ENCODE assay signal across 9 mouse cellular contexts in genomic region chrX:7763631-7764393, GRCm38 (mm10). TPM values are rescaled to one million over a fixed set of nuclear protein-coding genes. Genes with fewer than 3 reads are reported as not detected.
DNase-seq lines count a peak whose midpoint lies in the region; ATAC-seq and TF ChIP-seq lines count a peak whose summit lies in the region.
"Had no signal": no experiment of that assay in that cellular context is flagged by ENCODE, and none has a peak within 500 bp of the region (broad histone marks: within the 10 kb centered on the region; RNA-seq: fewer than 3 reads in every experiment).

No protein-coding gene starts in this region.

- TF ChIP-seq CTCF in liver, adult 2 months (IDR thresholded peaks at IDR 0.05; ENCODE audit: low read depth, low read length), result no peak
- no peak for TF ChIP-seq CTCF in midbrain, postnatal 0 days (IDR thresholded peaks at IDR 0.05)

- DNase-seq in MEL-GATA-1-ER (ENCODE audit: extremely low read depth, low read depth), result peak; percentile 74
- DNase-seq in forebrain, embryonic 11.5 days (ENCODE audit: low spot score), result peak; percentile 55
- DNase-seq in liver, adult 2 months (ENCODE audit: extremely low read depth, low read depth, low spot score), result peak; percentile 25
- DNase-seq in midbrain, postnatal 0 days (ENCODE audit: low spot score), result no peak
- peak; percentile 70 for DNase-seq in yolk sac, embryonic 10.5 days (ENCODE audit: low spot score)

- peak overlapping the region; percentile 51 for H3K9ac ChIP-seq in forebrain, embryonic 11.5 days (ENCODE audit: low read length)
- H3K9ac ChIP-seq in hindbrain, embryonic 13.5 days, result peak overlapping the region; percentile 78
- H3K9ac ChIP-seq in liver, adult 2 months (ENCODE audit: low read depth, low read length), result peak overlapping the region; percentile 88
- H3K9ac ChIP-seq in midbrain, postnatal 0 days (replicated peaks; ENCODE audit: low read length, poor library complexity, severe bottlenecking), result peak overlapping the region; percentile 55

- H3K27ac ChIP-seq in forebrain, embryonic 11.5 days (ENCODE audit: low read depth, low read length), result no peak overlapping the region
- 0 out of 2 replicates have a peak overlapping the region, but pooled peaks have one; percentile 40 for H3K27ac ChIP-seq in hindbrain, embryonic 13.5 days
- H3K27ac ChIP-seq in liver, adult 2 months (replicated peaks; ENCODE audit: insufficient read depth, low read depth, low read length), result peak overlapping the region; percentile 82
- H3K27ac ChIP-seq in midbrain, postnatal 0 days (ENCODE audit: low read depth, low read length), result no peak overlapping the region

- no peak for TF ChIP-seq POLR2A in liver, adult 2 months (IDR thresholded peaks at IDR 0.05; ENCODE audit: extremely low read depth, insufficient read depth, low read length)

- peaks cover 59% of the 10 kb centered on the region for H3K4me1 ChIP-seq in erythroblast, embryonic 14.5 days (ENCODE audit: control insufficient read depth)
- peaks cover 2% of the 10 kb centered on the region; the same call in 1 of the 2 replicates for H3K4me1 ChIP-seq in forebrain, embryonic 11.5 days (replicated peaks; ENCODE audit: control insufficient read depth, insufficient read depth, low read length)
- peaks cover 30% of the 10 kb centered on the region for H3K4me1 ChIP-seq in hindbrain, embryonic 13.5 days (replicated peaks)
- H3K4me1 ChIP-seq in liver, adult 2 months (ENCODE audit: control insufficient read depth, insufficient read depth, low read length), result peaks cover 13% of the 10 kb centered on the region
- no peaks in the 10 kb centered on the region for H3K4me1 ChIP-seq in midbrain, postnatal 0 days (ENCODE audit: insufficient read depth, low read length)

- 19% methylated on average over 21 of the region's 22 CpGs for WGBS in forebrain, embryonic 11.5 days
- WGBS in hindbrain, embryonic 13.5 days, result 21% methylated on average over 22 of the region's 22 CpGs
- WGBS in liver, adult 2 months, result 7% methylated on average over 22 of the region's 22 CpGs
- 18% methylated on average over 19 of the region's 22 CpGs for WGBS in midbrain, postnatal 0 days

- H3K4me3 ChIP-seq in erythroblast, embryonic 14.5 days (replicated peaks), result peak overlapping the region; percentile 71
- H3K4me3 ChIP-seq in forebrain, embryonic 11.5 days (ENCODE audit: low read depth, low read length), result peak overlapping the region; percentile 58
- H3K4me3 ChIP-seq in hindbrain, embryonic 13.5 days, result peak overlapping the region; percentile 60
- peak overlapping the region; percentile 76 for H3K4me3 ChIP-seq in liver, adult 2 months (ENCODE audit: insufficient read depth, low read depth, low read length)
- H3K4me3 ChIP-seq in midbrain, postnatal 0 days (ENCODE audit: low read depth, low read length), result peak overlapping the region; percentile 61

- peak overlapping the region; percentile 68 for H3K4me2 ChIP-seq in forebrain, embryonic 11.5 days (ENCODE audit: low read depth, low read length, severe bottlenecking)
- H3K4me2 ChIP-seq in hindbrain, embryonic 13.5 days, result peak overlapping the region; percentile 66
- peak overlapping the region; percentile 62 for H3K4me2 ChIP-seq in midbrain, postnatal 0 days (ENCODE audit: low read depth, low read length, poor library complexity, severe bottlenecking)

- H3K9me3 ChIP-seq in erythroblast, embryonic 14.5 days (ENCODE audit: control insufficient read depth, low read length), result peaks cover 2% of the 10 kb centered on the region; the same call in 1 of the 2 replicates
- no peaks in the 10 kb centered on the region for H3K9me3 ChIP-seq in forebrain, embryonic 11.5 days (ENCODE audit: control insufficient read depth, low read length)
- H3K9me3 ChIP-seq in hindbrain, embryonic 13.5 days, result no peaks in the 10 kb centered on the region
- H3K9me3 ChIP-seq in midbrain, postnatal 0 days (ENCODE audit: low read length), result no peaks in the 10 kb centered on the region

- H3K36me3 ChIP-seq in erythroblast, embryonic 14.5 days (ENCODE audit: control insufficient read depth), result peaks cover 27% of the 10 kb centered on the region
- no peaks in the 10 kb centered on the region; the same call in 1 of the 2 replicates for H3K36me3 ChIP-seq in forebrain, embryonic 11.5 days (ENCODE audit: control insufficient read depth, insufficient read depth, low read length)
- H3K36me3 ChIP-seq in hindbrain, embryonic 13.5 days, result peaks cover 20% of the 10 kb centered on the region
- H3K36me3 ChIP-seq in liver, adult 2 months (ENCODE audit: control insufficient read depth, insufficient read depth, low read length), result peaks cover 15% of the 10 kb centered on the region
- H3K36me3 ChIP-seq in midbrain, postnatal 0 days (ENCODE audit: insufficient read depth, low read length), result peaks cover 8% of the 10 kb centered on the region; the same call in 1 of the 2 replicates

- H3K79me2 ChIP-seq in liver, adult 2 months (ENCODE audit: control insufficient read depth, insufficient read depth, low read length), result no peaks in the 10 kb centered on the region; the same call in 1 of the 2 replicates

- H3K27me3 ChIP-seq in erythroblast, embryonic 14.5 days (ENCODE audit: control insufficient read depth), result no peaks in the 10 kb centered on the region
- no peaks in the 10 kb centered on the region for H3K27me3 ChIP-seq in forebrain, embryonic 11.5 days (ENCODE audit: control insufficient read depth, insufficient read depth, low read length)
- no peaks in the 10 kb centered on the region for H3K27me3 ChIP-seq in hindbrain, embryonic 13.5 days
- H3K27me3 ChIP-seq in liver, adult 2 months (ENCODE audit: control insufficient read depth, insufficient read depth, low read length), result no peaks in the 10 kb centered on the region
- H3K27me3 ChIP-seq in midbrain, postnatal 0 days (ENCODE audit: insufficient read depth, low read length), result no peaks in the 10 kb centered on the region

- no peak for ATAC-seq in erythroblast, adult 5-6 weeks (replicated peaks; ENCODE audit: low FRiP score, poor library complexity, severe bottlenecking)
- ATAC-seq in forebrain, embryonic 11.5 days (replicated peaks; ENCODE audit: low FRiP score), result no peak; the same call in 1 of the 2 replicates
- ATAC-seq in hindbrain, embryonic 13.5 days (ENCODE audit: low FRiP score), result 0 out of 2 replicates have a peak, but pooled peaks have one; percentile 16
- no peak for ATAC-seq in midbrain, postnatal 0 days (ENCODE audit: low FRiP score)

RNA-seq across cellular contexts. Expression of gene Tfe3, which starts 1.5 kb away (rescaled TPM):
- polyA plus RNA-seq in erythroblast, embryonic 14.5 days (2012), result 1.7 and 1.8 TPM in 2 replicates
- total RNA-seq in erythroblast, adult 5-6 weeks (2015; ENCODE audit: low replicate concordance), result 16.1 and 20.2 TPM in 2 replicates
- total RNA-seq in erythroblast, adult 5-6 weeks (2017; ENCODE audit: low replicate concordance), result 7.1 and 18.2 TPM in 2 replicates
- 23.6 and 24.8 TPM in 2 replicates for polyA plus RNA-seq in forebrain, embryonic 11.5 days (2014; fragmentation: Nextera tagmentation; extraction: Ambion mirVana)
- 24.8 and 25.5 TPM in 2 replicates for polyA plus RNA-seq in hindbrain, embryonic 13.5 days (2015; fragmentation: Nextera tagmentation; extraction: Ambion mirVana)
- total RNA-seq in liver, adult 2 months (2014; rRNA removed), result 4.7 and 9.4 TPM in 2 replicates
- 15.6 and 17.0 TPM in 2 replicates for polyA plus RNA-seq in liver, adult 2 months (2012; rRNA removed)
- 21.0 and 22.3 TPM in 2 replicates for total RNA-seq in midbrain, postnatal 0 days (2014; rRNA removed)
- polyA plus RNA-seq in midbrain, postnatal 0 days (2015; fragmentation: Nextera tagmentation; extraction: Ambion mirVana), result 20.0 and 21.0 TPM in 2 replicates

RNA-seq across cellular contexts. Expression of gene Ccdc120, which starts 13.1 kb away (rescaled TPM):
- 0.02 and 0.11 TPM in 2 replicates for polyA plus RNA-seq in erythroblast, embryonic 14.5 days (2012)
- not detected in 2 replicates for total RNA-seq in erythroblast, adult 5-6 weeks (2015; ENCODE audit: low replicate concordance)
- 1.8 TPM in 1 of 2 replicates, not detected in the other for total RNA-seq in erythroblast, adult 5-6 weeks (2017; ENCODE audit: low replicate concordance)
- polyA plus RNA-seq in forebrain, embryonic 11.5 days (2014; fragmentation: Nextera tagmentation; extraction: Ambion mirVana), result 22.8 and 27.8 TPM in 2 replicates
- polyA plus RNA-seq in hindbrain, embryonic 13.5 days (2015; fragmentation: Nextera tagmentation; extraction: Ambion mirVana), result 53.9 and 55.5 TPM in 2 replicates
- 0.34 and 0.37 TPM in 2 replicates for total RNA-seq in liver, adult 2 months (2014; rRNA removed)
- 1.00 and 1.1 TPM in 2 replicates for polyA plus RNA-seq in liver, adult 2 months (2012; rRNA removed)
- total RNA-seq in midbrain, postnatal 0 days (2014; rRNA removed), result 272 and 352 TPM in 2 replicates
- 64.9 and 71.6 TPM in 2 replicates for polyA plus RNA-seq in midbrain, postnatal 0 days (2015; fragmentation: Nextera tagmentation; extraction: Ambion mirVana)
- total RNA-seq: neutrophil, adult 5-6 weeks had no signal

RNA-seq across cellular contexts. Expression of gene Gripap1, which starts 25.8 kb away (rescaled TPM):
- 3.5 and 4.8 TPM in 2 replicates for polyA plus RNA-seq in erythroblast, embryonic 14.5 days (2012)
- 146 and 177 TPM in 2 replicates for total RNA-seq in erythroblast, adult 5-6 weeks (2015; ENCODE audit: low replicate concordance)
- total RNA-seq in erythroblast, adult 5-6 weeks (2017; ENCODE audit: low replicate concordance), result 200 and 207 TPM in 2 replicates
- polyA plus RNA-seq in forebrain, embryonic 11.5 days (2014; fragmentation: Nextera tagmentation; extraction: Ambion mirVana), result 56.2 and 57.2 TPM in 2 replicates
- 73.9 and 77.7 TPM in 2 replicates for polyA plus RNA-seq in hindbrain, embryonic 13.5 days (2015; fragmentation: Nextera tagmentation; extraction: Ambion mirVana)
- 11.5 and 13.5 TPM in 2 replicates for total RNA-seq in liver, adult 2 months (2014; rRNA removed)
- 14.6 and 22.2 TPM in 2 replicates for polyA plus RNA-seq in liver, adult 2 months (2012; rRNA removed)
- total RNA-seq in midbrain, postnatal 0 days (2014; rRNA removed), result 27.2 and 36.3 TPM in 2 replicates
- 63.9 and 68.4 TPM in 2 replicates for polyA plus RNA-seq in midbrain, postnatal 0 days (2015; fragmentation: Nextera tagmentation; extraction: Ambion mirVana)

RNA-seq across cellular contexts. Expression of gene Praf2, which starts 35.6 kb away (rescaled TPM):
- 0.30 and 0.59 TPM in 2 replicates for polyA plus RNA-seq in erythroblast, embryonic 14.5 days (2012)
- total RNA-seq in erythroblast, adult 5-6 weeks (2015; ENCODE audit: low replicate concordance), result 4.8 and 10.0 TPM in 2 replicates
- 1.5 and 2.8 TPM in 2 replicates for total RNA-seq in erythroblast, adult 5-6 weeks (2017; ENCODE audit: low replicate concordance)
- 88.7 and 94.0 TPM in 2 replicates for polyA plus RNA-seq in forebrain, embryonic 11.5 days (2014; fragmentation: Nextera tagmentation; extraction: Ambion mirVana)
- 113 TPM in 2 replicates for polyA plus RNA-seq in hindbrain, embryonic 13.5 days (2015; fragmentation: Nextera tagmentation; extraction: Ambion mirVana)
- 1.1 and 2.8 TPM in 2 replicates for total RNA-seq in liver, adult 2 months (2014; rRNA removed)
- polyA plus RNA-seq in liver, adult 2 months (2012; rRNA removed), result 7.7 and 13.9 TPM in 2 replicates
- total RNA-seq in midbrain, postnatal 0 days (2014; rRNA removed), result 110 and 134 TPM in 2 replicates
- polyA plus RNA-seq in midbrain, postnatal 0 days (2015; fragmentation: Nextera tagmentation; extraction: Ambion mirVana), result 136 and 146 TPM in 2 replicates

RNA-seq across cellular contexts. Expression of gene Gm45208, which starts 41.8 kb away (rescaled TPM):
- polyA plus RNA-seq in erythroblast, embryonic 14.5 days (2012), result 0.46 and 0.51 TPM in 2 replicates
- total RNA-seq in erythroblast, adult 5-6 weeks (2015; ENCODE audit: low replicate concordance), result not detected in 2 replicates
- not detected in 2 replicates for total RNA-seq in erythroblast, adult 5-6 weeks (2017; ENCODE audit: low replicate concordance)
- polyA plus RNA-seq in forebrain, embryonic 11.5 days (2014; fragmentation: Nextera tagmentation; extraction: Ambion mirVana), result 0.55 TPM in 1 of 2 replicates, not detected in the other
- polyA plus RNA-seq in hindbrain, embryonic 13.5 days (2015; fragmentation: Nextera tagmentation; extraction: Ambion mirVana), result 0.60 TPM in 1 of 2 replicates, not detected in the other
- 1.0 TPM in 1 of 2 replicates, not detected in the other for total RNA-seq in liver, adult 2 months (2014; rRNA removed)
- polyA plus RNA-seq in liver, adult 2 months (2012; rRNA removed), result 1.5 and 1.9 TPM in 2 replicates
- total RNA-seq in midbrain, postnatal 0 days (2014; rRNA removed), result 0.71 TPM in 1 of 2 replicates, not detected in the other
- polyA plus RNA-seq in midbrain, postnatal 0 days (2015; fragmentation: Nextera tagmentation; extraction: Ambion mirVana), result not detected in 2 replicates

Comparison
In these comparisons a context has a peak if more than half of its experiments do, and no peak if none do; other contexts are left out.
1. H3K27ac ChIP-seq: peak in hindbrain, embryonic 13.5 days (single experiment) and liver, adult 2 months (single experiment); none in forebrain, embryonic 11.5 days (single experiment) and midbrain, postnatal 0 days (single experiment).
2. RNA of gene Ccdc120, which starts 13.1 kb away (polyA plus RNA-seq): 64.9 to 71.6 TPM in midbrain, postnatal 0 days, 53.9 to 55.5 TPM in hindbrain, embryonic 13.5 days and 22.8 to 27.8 TPM in forebrain, embryonic 11.5 days; 1.00 to 1.1 TPM in liver, adult 2 months and 0.02 to 0.11 TPM in erythroblast, embryonic 14.5 days; every median in the first group is over 10 times any median in the second.
3. Peak in every context shown above with its lines, with median percentiles within 50 percentile points of each other: H3K4me3 ChIP-seq, H3K4me2 ChIP-seq and H3K9ac ChIP-seq.